Mouse (Mus musculus): ENCODE measurements around the gene Ptov1. TPM values are rescaled to one million over a fixed set of nuclear protein-coding genes. Genes with fewer than 3 reads are reported as not detected.

The Ptov1 gene
- polyA plus RNA-seq, 1 experiment: 141 TPM

DNA sequence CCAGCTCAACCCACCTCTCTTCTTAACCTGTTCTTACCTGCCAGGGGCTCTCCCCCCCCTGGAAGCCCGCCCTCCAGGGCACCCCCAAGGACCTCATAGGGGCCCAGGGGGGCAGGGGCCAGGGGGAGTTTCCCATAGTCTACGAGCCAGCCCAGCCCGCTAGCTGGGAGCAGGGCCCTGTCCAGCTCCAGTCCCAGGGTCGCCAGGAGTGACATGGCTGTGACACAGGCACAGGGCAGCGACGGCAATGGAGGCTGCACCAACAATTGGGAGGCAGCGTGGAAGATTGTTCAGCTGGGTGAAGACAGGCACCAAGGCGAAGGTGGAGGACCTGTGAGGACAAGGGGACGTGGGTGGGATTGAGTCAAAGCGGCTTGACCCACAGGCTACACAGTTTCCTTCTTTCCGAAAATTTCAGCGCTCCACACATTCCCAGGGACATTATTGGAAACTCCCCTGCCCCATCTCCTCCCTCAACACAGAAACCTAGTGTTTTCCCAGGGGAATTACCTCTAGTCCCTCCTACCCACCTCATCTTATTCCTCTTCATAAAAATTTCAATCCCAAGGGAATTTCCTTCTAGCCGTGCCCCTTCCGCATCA is 54.5 kb downstream of the Ptov1 start:
- Histone ChIP-seq H3K27ac (ENCODE audit: insufficient read depth, low read depth, low read length) (peak overlapping the region; percentile 75), H3K4me1 (ENCODE audit: control insufficient read depth, insufficient read depth, insufficient read length, low read length) (peaks cover 11% of the 10 kb centered on the region), H3K4me3 (ENCODE audit: low read depth, low read length) (peak overlapping the region; percentile 89; the same call in 1 of the 2 replicates), H3K36me3 (ENCODE audit: control insufficient read depth, insufficient read depth, low read length) (no peaks in the 10 kb centered on the region), H3K27me3 (ENCODE audit: control insufficient read depth, insufficient read depth, low read length) (no peaks in the 10 kb centered on the region)
- WGBS: 55% methylated on average over 14 of the region's 14 CpGs
- TF ChIP-seq POLR2A (IDR thresholded peaks at IDR 0.05; ENCODE audit: low read depth, low read length): no peak
- no peak for TF ChIP-seq CTCF (IDR thresholded peaks at IDR 0.05; ENCODE audit: extremely low read depth, insufficient read length, insufficient replicate concordance, low read depth, low read length)

DNA sequence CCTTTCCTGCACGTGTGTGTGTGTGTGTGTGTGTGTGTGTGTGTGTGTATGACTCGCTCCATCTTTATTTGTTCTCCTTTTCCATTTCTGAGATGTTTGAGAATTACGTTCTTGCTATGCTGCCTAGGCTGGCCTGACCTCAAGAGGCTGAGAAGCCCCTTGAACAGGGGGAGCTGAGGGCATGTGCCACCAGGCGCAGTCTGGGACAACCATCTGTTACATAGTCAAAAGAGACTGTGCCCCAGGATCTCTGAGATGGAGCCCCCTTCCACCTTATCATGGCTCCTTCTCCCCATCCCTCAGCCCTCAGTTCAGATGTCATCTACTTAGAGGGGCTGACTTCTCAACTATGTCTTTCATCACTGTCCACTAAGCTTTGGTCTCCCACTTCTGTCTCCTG is 55.2 kb downstream of the Ptov1 start:
- TF ChIP-seq POLR2A (IDR thresholded peaks at IDR 0.05; ENCODE audit: low read depth, low read length) (no peak), CTCF (IDR thresholded peaks at IDR 0.05; ENCODE audit: extremely low read depth, insufficient read length, insufficient replicate concordance, low read depth, low read length) (no peak)
- peaks cover 7% of the 10 kb centered on the region for H3K4me1 ChIP-seq (ENCODE audit: control insufficient read depth, insufficient read depth, insufficient read length, low read length)
- H3K27me3 ChIP-seq (ENCODE audit: control insufficient read depth, insufficient read depth, low read length): no peaks in the 10 kb centered on the region
- 88% methylated on average over 4 of the region's 4 CpGs for WGBS
- no peak overlapping the region for H3K27ac ChIP-seq (ENCODE audit: insufficient read depth, low read depth, low read length)
- no peaks in the 10 kb centered on the region for H3K36me3 ChIP-seq (ENCODE audit: control insufficient read depth, insufficient read depth, low read length)
- no peak overlapping the region for H3K4me3 ChIP-seq (ENCODE audit: low read depth, low read length)

DNA sequence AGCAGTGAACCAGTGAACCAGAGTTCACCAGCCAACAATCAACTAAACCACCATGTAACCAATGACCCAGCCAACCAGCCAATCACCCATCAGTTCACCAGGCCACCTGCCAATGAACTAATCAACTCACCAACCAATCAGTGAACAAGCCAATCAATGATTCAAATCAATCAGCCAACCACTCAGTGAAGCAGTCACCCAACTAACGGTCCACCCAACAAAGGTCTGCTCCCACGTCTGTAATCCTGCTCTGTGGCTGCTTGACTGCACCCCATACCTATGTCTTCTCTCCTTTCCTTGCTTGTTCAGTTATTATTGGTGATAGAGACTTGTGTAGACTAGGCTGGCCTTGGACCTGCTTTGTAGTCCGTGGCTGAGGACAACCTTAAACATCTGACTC is 55.6 kb downstream of the Ptov1 start:
- Histone ChIP-seq H3K4me1 (ENCODE audit: control insufficient read depth, insufficient read depth, insufficient read length, low read length) (peaks cover 7% of the 10 kb centered on the region), H3K27ac (ENCODE audit: insufficient read depth, low read depth, low read length) (no peak overlapping the region), H3K36me3 (ENCODE audit: control insufficient read depth, insufficient read depth, low read length) (no peaks in the 10 kb centered on the region), H3K27me3 (ENCODE audit: control insufficient read depth, insufficient read depth, low read length) (no peaks in the 10 kb centered on the region), H3K4me3 (ENCODE audit: low read depth, low read length) (no peak overlapping the region)
- 89% methylated on average over 3 of the region's 3 CpGs for WGBS
- TF ChIP-seq POLR2A (IDR thresholded peaks at IDR 0.05; ENCODE audit: low read depth, low read length) (no peak), CTCF (IDR thresholded peaks at IDR 0.05; ENCODE audit: extremely low read depth, insufficient read length, insufficient replicate concordance, low read depth, low read length) (no peak)

Other genes starting within 250 kb of the Ptov1 start
- 196 and 563 TPM in 2 replicates for gene Myh14, start 198.9 kb downstream of the Ptov1 start, polyA plus RNA-seq (2012; rRNA removed)
- gene Izumo2, start 161.0 kb downstream of the Ptov1 start, polyA plus RNA-seq (2012; rRNA removed): not detected in 2 replicates
- gene Vrk3, start 121.4 kb downstream of the Ptov1 start, polyA plus RNA-seq (2012; rRNA removed): 20.4 and 40.3 TPM in 2 replicates
- gene Zfp473, start 118.7 kb downstream of the Ptov1 start, polyA plus RNA-seq (2012; rRNA removed): 0.08 and 0.19 TPM in 2 replicates
- gene Nup62, start 53.7 kb downstream of the Ptov1 start, polyA plus RNA-seq (2012; rRNA removed): 30.9 and 53.3 TPM in 2 replicates
- 8.0 and 13.8 TPM in 2 replicates for gene Il4i1, start 53.4 kb downstream of the Ptov1 start, polyA plus RNA-seq (2012; rRNA removed)
- gene Atf5, start 53.1 kb downstream of the Ptov1 start, polyA plus RNA-seq (2012; rRNA removed): 83.9 and 102 TPM in 2 replicates
- gene Akt1s1, start 20.8 kb downstream of the Ptov1 start, polyA plus RNA-seq (2012; rRNA removed): 180 and 283 TPM in 2 replicates
- gene Tbc1d17, start 20.7 kb downstream of the Ptov1 start, polyA plus RNA-seq (2012; rRNA removed): 32.1 and 63.2 TPM in 2 replicates
- 36.9 and 84.2 TPM in 2 replicates for gene Pnkp, start 12.6 kb downstream of the Ptov1 start, polyA plus RNA-seq (2012; rRNA removed)
- gene Med25, start 22.9 kb upstream of the Ptov1 start, polyA plus RNA-seq (2012; rRNA removed): 85.8 and 208 TPM in 2 replicates
- gene Fuz, start 26.3 kb upstream of the Ptov1 start, polyA plus RNA-seq (2012; rRNA removed): 15.8 and 27.5 TPM in 2 replicates
- 49.8 and 85.2 TPM in 2 replicates for gene Ap2a1, start 59.7 kb upstream of the Ptov1 start, polyA plus RNA-seq (2012; rRNA removed)
- not detected in 2 replicates for gene Tsks, start 73.4 kb upstream of the Ptov1 start, polyA plus RNA-seq (2012; rRNA removed)
- gene Cpt1c, start 105.1 kb upstream of the Ptov1 start, polyA plus RNA-seq (2012; rRNA removed): 5.2 and 7.6 TPM in 2 replicates
- 50.0 and 68.6 TPM in 2 replicates for gene Prmt1, start 116.8 kb upstream of the Ptov1 start, polyA plus RNA-seq (2012; rRNA removed)
- 52.9 and 91.0 TPM in 2 replicates for gene Irf3, start 127.9 kb upstream of the Ptov1 start, polyA plus RNA-seq (2012; rRNA removed)
- 10.1 and 16.3 TPM in 2 replicates for gene Bcl2l12, start 128.9 kb upstream of the Ptov1 start, polyA plus RNA-seq (2012; rRNA removed)
- 39.8 and 73.0 TPM in 2 replicates for gene Scaf1, start 146.6 kb upstream of the Ptov1 start, polyA plus RNA-seq (2012; rRNA removed)
- 49.3 and 67.9 TPM in 2 replicates for gene Rras, start 148.2 kb upstream of the Ptov1 start, polyA plus RNA-seq (2012; rRNA removed)
- gene Prr12, start 183.1 kb upstream of the Ptov1 start, polyA plus RNA-seq (2012; rRNA removed): 8.1 and 13.2 TPM in 2 replicates
- 39.3 and 92.7 TPM in 2 replicates for gene Nosip, start 192.6 kb upstream of the Ptov1 start, polyA plus RNA-seq (2012; rRNA removed)
- 81.7 and 172 TPM in 2 replicates for gene Prrg2, start 192.9 kb upstream of the Ptov1 start, polyA plus RNA-seq (2012; rRNA removed)
- 40.0 and 49.9 TPM in 2 replicates for gene Rcn3, start 222.4 kb upstream of the Ptov1 start, polyA plus RNA-seq (2012; rRNA removed)
- 47.9 and 78.3 TPM in 2 replicates for gene Fcgrt, start 234.1 kb upstream of the Ptov1 start, polyA plus RNA-seq (2012; rRNA removed)